8 mouse cellular contexts compared by ENCODE assay signal in genomic region chr4:123411732-123412527, GRCm38 (mm10).
DNase-seq lines count a peak whose midpoint lies in the region; ATAC-seq lines count a peak whose summit lies in the region.

No protein-coding gene starts in this region.

- WGBS in heart, embryonic 14.5 days: under 1% methylated on average over 55 of the region's 69 CpGs
- under 1% methylated on average over 65 of the region's 69 CpGs for WGBS in liver, embryonic 12.5 days (ENCODE audit: insufficient replicate concordance)
- under 1% methylated on average over 66 of the region's 69 CpGs for WGBS in stomach, embryonic 14.5 days

- H3K9ac ChIP-seq in heart, embryonic 14.5 days (ENCODE audit: low read length): peak overlapping the region; percentile 88
- peak overlapping the region; percentile 87 for H3K9ac ChIP-seq in liver, embryonic 12.5 days
- H3K9ac ChIP-seq in stomach, embryonic 14.5 days (replicated peaks; ENCODE audit: low read depth, low read length): peak overlapping the region; percentile 81

- H3K27ac ChIP-seq in brown adipose tissue, adult 24 weeks (replicated peaks; ENCODE audit: low read depth, low read length): peak overlapping the region; percentile 94
- H3K27ac ChIP-seq in heart, embryonic 14.5 days (replicated peaks in 1 of 2; ENCODE audit: control insufficient read depth in 1 of 2, insufficient read depth in 1 of 2, low read depth in 2 of 2, low read length in 2 of 2): peak overlapping the region; percentile 98
- peak overlapping the region; percentile 82 for H3K27ac ChIP-seq in liver, embryonic 12.5 days
- H3K27ac ChIP-seq in stomach, embryonic 14.5 days (ENCODE audit: low read length): peak overlapping the region; percentile 96

- H3K4me1 ChIP-seq in brown adipose tissue, adult 24 weeks (ENCODE audit: control insufficient read depth, insufficient read depth, insufficient read length, low read length): peaks cover 37% of the 10 kb centered on the region
- peaks cover 29 to 71% of the 10 kb centered on the region in 2 experiments for H3K4me1 ChIP-seq in heart, embryonic 14.5 days (ENCODE audit: control insufficient read depth in 2 of 2, insufficient read depth in 2 of 2, low read length in 2 of 2)
- H3K4me1 ChIP-seq in liver, embryonic 12.5 days: peaks cover 58% of the 10 kb centered on the region
- peaks cover 44% of the 10 kb centered on the region for H3K4me1 ChIP-seq in stomach, embryonic 14.5 days (ENCODE audit: control insufficient read depth, insufficient read depth, low read length)

- DNase-seq in kidney, postnatal 10 days: peak; percentile 97
- peak; percentile 10 to 14 for DNase-seq in natural killer cell, adult 2 months (ENCODE audit: low spot score in 2 of 2)

- H3K27me3 ChIP-seq in heart, embryonic 14.5 days (ENCODE audit: control insufficient read depth, insufficient read depth, low read length): no peaks in the 10 kb centered on the region
- 0 out of 2 replicates have a peak, but pooled peaks cover 3% of the 10 kb centered on the region for H3K27me3 ChIP-seq in liver, embryonic 12.5 days (replicated peaks)
- H3K27me3 ChIP-seq in stomach, embryonic 14.5 days (ENCODE audit: control insufficient read depth, insufficient read depth, low read length): no peaks in the 10 kb centered on the region

- no peaks in the 10 kb centered on the region for H3K9me3 ChIP-seq in heart, embryonic 14.5 days (ENCODE audit: control insufficient read depth, low read length)
- H3K9me3 ChIP-seq in liver, embryonic 12.5 days (replicated peaks): no peaks in the 10 kb centered on the region
- H3K9me3 ChIP-seq in stomach, embryonic 14.5 days (ENCODE audit: control insufficient read depth, low read depth, low read length): no peaks in the 10 kb centered on the region

- H3K4me3 ChIP-seq in brown adipose tissue, adult 24 weeks (ENCODE audit: insufficient read depth, low read depth, low read length): peak overlapping the region; percentile 77
- H3K4me3 ChIP-seq in heart, embryonic 14.5 days (ENCODE audit: control insufficient read depth in 1 of 2, insufficient read depth in 1 of 2, low read depth in 1 of 2, low read length in 2 of 2): peak overlapping the region; percentile 85 to 86
- H3K4me3 ChIP-seq in liver, embryonic 12.5 days: peak overlapping the region; percentile 68
- peak overlapping the region; percentile 81 for H3K4me3 ChIP-seq in stomach, embryonic 14.5 days (ENCODE audit: low read depth, low read length)

- H3K36me3 ChIP-seq in heart, embryonic 14.5 days (ENCODE audit: control insufficient read depth, insufficient read depth, low read length): peaks cover 28% of the 10 kb centered on the region
- peaks cover 23% of the 10 kb centered on the region for H3K36me3 ChIP-seq in liver, embryonic 12.5 days
- peaks cover 15% of the 10 kb centered on the region; the same call in 1 of the 2 replicates for H3K36me3 ChIP-seq in stomach, embryonic 14.5 days (ENCODE audit: control insufficient read depth, insufficient read depth, low read length)

- H3K4me2 ChIP-seq in heart, embryonic 14.5 days (ENCODE audit: low read length): peak overlapping the region; percentile 85
- peak overlapping the region; percentile 99 for H3K4me2 ChIP-seq in liver, embryonic 12.5 days
- H3K4me2 ChIP-seq in stomach, embryonic 14.5 days (replicated peaks; ENCODE audit: low read depth, low read length): peak overlapping the region; percentile 79

- ATAC-seq in CD4-positive, CD25-positive, alpha-beta regulatory T cell, adult 4 months: peak; percentile 65
- ATAC-seq in erythroid progenitor cell, adult 5-6 weeks (replicated peaks; ENCODE audit: low FRiP score, poor library complexity, severe bottlenecking): peak; percentile 36; the same call in 1 of the 2 replicates
- peak; percentile 97 for ATAC-seq in heart, embryonic 14.5 days (ENCODE audit: insufficient number of reproducible peaks, insufficient read depth, low FRiP score, low read depth)
- peak; percentile 91 for ATAC-seq in liver, embryonic 12.5 days
- ATAC-seq in stomach, embryonic 14.5 days (ENCODE audit: insufficient number of reproducible peaks, insufficient read depth, low FRiP score, low read depth): peak; percentile 94

Comparison
In these comparisons a context has a peak if more than half of its experiments do, and no peak if none do; other contexts are left out.
1. Peak in every context shown above with its lines: DNase-seq, ATAC-seq, H3K4me3 ChIP-seq and H3K27ac ChIP-seq.
2. ATAC-seq: peak in every context shown above with its lines; median percentile 97 in heart, embryonic 14.5 days; 94 in stomach, embryonic 14.5 days; 91 in liver, embryonic 12.5 days; 65 in CD4-positive, CD25-positive, alpha-beta regulatory T cell, adult 4 months; 36 in erythroid progenitor cell, adult 5-6 weeks.